Mouse (Mus musculus): Measurements from ENCODE around the gene Car5a. TPM values are rescaled to one million over a fixed set of nuclear protein-coding genes. Genes with fewer than 3 reads are reported as not detected.

The Car5a gene
- polyA plus RNA-seq, 1 experiment from 2014 or later: 0.12 TPM

DNA sequence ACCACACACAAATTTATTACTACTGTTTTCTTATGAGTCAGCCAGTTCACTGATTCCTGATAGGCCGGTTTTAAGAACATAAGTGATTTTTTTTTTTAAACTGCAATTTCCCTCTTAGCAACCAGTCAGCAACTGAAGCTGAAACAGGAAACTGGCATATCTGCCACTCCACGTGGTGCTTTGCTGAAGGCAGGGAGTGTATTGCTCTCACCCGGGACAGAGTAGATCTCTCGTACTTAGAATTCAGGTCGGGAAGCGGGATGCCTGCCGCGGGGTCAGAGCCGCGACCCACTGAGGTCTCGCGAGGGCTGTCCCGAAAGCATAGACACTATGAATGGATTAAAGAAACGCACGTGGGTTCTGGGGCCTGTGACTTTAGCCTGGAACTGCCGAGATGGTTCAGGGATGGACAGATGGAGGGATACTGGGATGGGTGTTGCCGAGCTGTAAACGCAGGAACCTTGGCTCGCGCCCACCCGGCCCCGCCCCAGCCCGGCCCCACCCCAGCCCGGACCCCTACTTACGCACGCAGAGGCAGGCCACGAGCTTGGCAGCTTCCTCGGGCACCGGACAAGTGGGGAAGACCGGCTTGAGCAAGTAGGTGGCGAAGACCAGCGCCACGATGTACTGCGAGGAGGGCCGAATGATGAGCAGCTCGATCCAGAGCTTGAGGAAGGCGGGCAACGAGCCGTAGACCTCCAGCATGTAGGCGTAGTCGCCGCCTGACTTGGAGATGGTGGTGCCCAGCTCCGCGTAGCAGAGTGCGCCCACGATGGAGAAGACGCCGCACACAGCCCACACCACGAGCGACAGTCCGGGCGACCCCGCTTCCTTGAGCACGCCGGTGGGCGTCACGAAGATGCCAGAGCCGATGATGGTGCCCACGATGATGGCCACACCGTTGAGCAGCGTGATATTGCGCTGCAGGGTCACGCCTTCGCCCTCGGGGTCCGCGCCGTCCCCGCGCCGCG, 37.9 kb downstream of the Car5a start:
- DNase-seq (ENCODE audit: low spot score) (peak; percentile 67), ATAC-seq (replicated peaks; ENCODE audit: low FRiP score, low read depth) (peak; percentile 22)
- under 1% methylated on average over 65 of the region's 72 CpGs for WGBS
- Histone ChIP-seq H3K4me3 (replicated peaks; ENCODE audit: low read depth, low read length) (peak overlapping the region; percentile 69), H3K9me3 (replicated peaks; ENCODE audit: low read length) (no peaks in the 10 kb centered on the region), H3K4me1 (replicated peaks; ENCODE audit: insufficient read depth, low read length) (peaks cover 13% of the 10 kb centered on the region), H3K36me3 (ENCODE audit: insufficient read depth, low read length) (no peaks in the 10 kb centered on the region), H3K4me2 (ENCODE audit: low read length) (peak overlapping the region; percentile 100), H3K9ac (ENCODE audit: low read depth, low read length) (peak overlapping the region; percentile 67), H3K27me3 (ENCODE audit: insufficient read depth, low read length) (no peaks in the 10 kb centered on the region), H3K27ac (no peak overlapping the region)
- no peak for TF ChIP-seq CTCF (IDR thresholded peaks at IDR 0.05; ENCODE audit: low read depth)

DNA sequence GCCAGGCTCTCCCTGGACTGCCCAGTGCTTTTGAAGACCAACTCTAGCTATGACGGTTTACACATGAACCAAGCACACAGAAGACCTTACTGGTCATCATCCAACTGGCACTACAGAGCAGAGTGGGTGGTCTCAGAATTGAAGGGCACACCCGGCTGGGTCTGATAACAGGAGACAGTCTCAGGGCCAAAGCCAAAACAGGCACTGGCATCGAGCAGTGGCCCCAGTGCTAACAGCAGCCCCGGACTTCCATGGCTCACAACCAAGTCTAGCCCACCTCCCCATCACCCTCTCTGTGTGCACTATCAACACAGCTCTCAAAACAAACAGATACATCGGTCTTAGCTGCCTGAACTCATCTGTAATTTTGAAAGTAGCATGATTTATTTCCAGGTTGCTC, 38.8 kb downstream of the Car5a start:
- ATAC-seq (replicated peaks; ENCODE audit: low FRiP score, low read depth) (no peak), DNase-seq (ENCODE audit: low spot score) (no peak)
- Histone ChIP-seq H3K4me2 (ENCODE audit: low read length) (peak overlapping the region; percentile 100), H3K4me3 (replicated peaks; ENCODE audit: low read depth, low read length) (peak overlapping the region; percentile 69), H3K4me1 (replicated peaks; ENCODE audit: insufficient read depth, low read length) (peaks cover 18% of the 10 kb centered on the region), H3K27me3 (ENCODE audit: insufficient read depth, low read length) (no peaks in the 10 kb centered on the region), H3K27ac (no peak overlapping the region), H3K9me3 (replicated peaks; ENCODE audit: low read length) (no peaks in the 10 kb centered on the region), H3K36me3 (ENCODE audit: insufficient read depth, low read length) (no peaks in the 10 kb centered on the region), H3K9ac (ENCODE audit: low read depth, low read length) (peak overlapping the region; percentile 67)
- TF ChIP-seq CTCF (IDR thresholded peaks at IDR 0.05; ENCODE audit: low read depth): no peak
- 15% methylated on average over 5 of the region's 5 CpGs for WGBS

DNA sequence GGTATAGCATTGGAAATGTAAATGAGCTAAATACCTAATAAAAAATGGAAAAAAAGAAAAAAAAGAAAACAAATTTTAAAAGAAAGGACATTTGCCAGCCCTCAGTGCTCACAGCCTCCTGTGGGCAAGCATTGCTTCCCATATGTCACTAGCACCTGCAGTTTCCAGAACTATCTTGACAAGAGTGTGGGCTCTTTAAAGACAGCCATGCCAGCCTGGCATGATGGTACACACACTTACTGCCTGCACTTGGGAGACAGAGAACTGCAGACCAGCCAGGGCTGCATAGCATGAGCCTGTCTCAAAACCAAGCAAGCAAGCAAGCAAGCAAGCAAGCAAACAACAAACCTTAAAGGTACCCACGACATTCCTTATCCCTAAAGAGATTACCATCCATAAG, 39.3 kb downstream of the Car5a start:
- DNase-seq (ENCODE audit: low spot score) (no peak), ATAC-seq (replicated peaks; ENCODE audit: low FRiP score, low read depth) (no peak)
- Histone ChIP-seq H3K36me3 (ENCODE audit: insufficient read depth, low read length) (no peaks in the 10 kb centered on the region), H3K27me3 (ENCODE audit: insufficient read depth, low read length) (no peaks in the 10 kb centered on the region), H3K4me1 (replicated peaks; ENCODE audit: insufficient read depth, low read length) (peaks cover 18% of the 10 kb centered on the region), H3K9ac (ENCODE audit: low read depth, low read length) (no peak overlapping the region), H3K4me2 (ENCODE audit: low read length) (peak overlapping the region; percentile 100), H3K4me3 (replicated peaks; ENCODE audit: low read depth, low read length) (peak overlapping the region; percentile 69; the same call in 1 of the 2 replicates), H3K27ac (no peak overlapping the region), H3K9me3 (replicated peaks; ENCODE audit: low read length) (no peaks in the 10 kb centered on the region)
- no peak for TF ChIP-seq CTCF (IDR thresholded peaks at IDR 0.05; ENCODE audit: low read depth)
- WGBS: 60% methylated on average over 1 of the region's 1 CpGs

DNA sequence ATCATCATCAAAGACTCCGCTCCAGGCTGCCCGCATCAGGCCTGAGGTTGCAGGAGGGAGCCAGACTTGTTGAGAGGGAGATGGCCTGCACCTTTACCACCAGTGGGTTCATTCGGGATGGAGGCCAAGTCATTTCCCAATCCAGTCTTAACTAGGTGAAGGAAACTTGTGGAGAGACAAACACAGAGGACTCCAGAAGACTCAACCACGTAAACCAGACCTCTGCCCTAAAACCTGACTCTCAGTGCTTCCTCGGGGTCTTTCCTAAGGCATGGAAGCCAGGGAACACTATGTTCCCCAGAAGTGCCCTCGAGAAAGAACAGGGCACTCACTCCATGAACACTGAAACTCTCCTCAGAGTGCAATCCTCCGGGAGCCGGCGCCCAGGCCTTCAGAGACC, 39.7 kb downstream of the Car5a start:
- ATAC-seq (replicated peaks; ENCODE audit: low FRiP score, low read depth): no peak
- Histone ChIP-seq H3K4me1 (replicated peaks; ENCODE audit: insufficient read depth, low read length) (peaks cover 18% of the 10 kb centered on the region), H3K36me3 (ENCODE audit: insufficient read depth, low read length) (no peaks in the 10 kb centered on the region)

DNA sequence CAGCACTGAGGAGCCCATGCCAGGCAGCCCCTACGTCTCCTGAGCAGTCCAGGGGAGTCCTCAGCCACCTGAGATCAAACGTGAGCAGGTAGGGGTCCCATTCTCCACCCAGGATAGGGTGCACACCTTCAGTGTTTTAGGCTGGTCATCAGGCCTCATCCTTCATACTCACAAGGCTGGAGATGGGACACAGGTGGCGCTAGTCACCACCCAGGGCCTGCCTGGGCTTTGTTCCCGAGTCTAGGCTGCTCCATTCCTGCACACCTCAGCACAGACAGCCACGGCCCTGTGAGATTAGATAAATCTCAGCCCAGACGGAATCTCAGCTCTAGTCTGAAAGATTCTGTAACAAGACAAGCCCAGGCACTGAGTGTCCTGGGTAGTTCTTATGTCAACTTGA, 40.7 kb downstream of the Car5a start:
- H3K4me1 ChIP-seq (replicated peaks; ENCODE audit: insufficient read depth, low read length): peaks cover 26% of the 10 kb centered on the region
- TF ChIP-seq CTCF (IDR thresholded peaks at IDR 0.05; ENCODE audit: low read depth): 0 out of 2 replicates have a peak, but pooled peaks have one; percentile 19
- H3K27ac ChIP-seq: no peak overlapping the region
- ATAC-seq (replicated peaks; ENCODE audit: low FRiP score, low read depth) (no peak), DNase-seq (ENCODE audit: low spot score) (no peak)
- H3K9ac ChIP-seq (ENCODE audit: low read depth, low read length): no peak overlapping the region
- H3K4me3 ChIP-seq (replicated peaks; ENCODE audit: low read depth, low read length): no peak overlapping the region
- no peak overlapping the region for H3K4me2 ChIP-seq (ENCODE audit: low read length)
- no peaks in the 10 kb centered on the region for H3K9me3 ChIP-seq (replicated peaks; ENCODE audit: low read length)
- no peaks in the 10 kb centered on the region for H3K36me3 ChIP-seq (ENCODE audit: insufficient read depth, low read length)
- WGBS: 64% methylated on average over 6 of the region's 6 CpGs
- no peaks in the 10 kb centered on the region for H3K27me3 ChIP-seq (ENCODE audit: insufficient read depth, low read length)

More for the DNA sequence above, 39.7 kb downstream of the Car5a start:
- no peaks in the 10 kb centered on the region for H3K27me3 ChIP-seq (ENCODE audit: insufficient read depth, low read length)
- no peak overlapping the region for H3K9ac ChIP-seq (ENCODE audit: low read depth, low read length)
- 86% methylated on average over 9 of the region's 9 CpGs for WGBS
- no peak overlapping the region for H3K27ac ChIP-seq
- H3K9me3 ChIP-seq (replicated peaks; ENCODE audit: low read length): no peaks in the 10 kb centered on the region
- H3K4me2 ChIP-seq (ENCODE audit: low read length): no peak overlapping the region
- TF ChIP-seq CTCF (IDR thresholded peaks at IDR 0.05; ENCODE audit: low read depth): no peak
- no peak overlapping the region for H3K4me3 ChIP-seq (replicated peaks; ENCODE audit: low read depth, low read length)
- DNase-seq (ENCODE audit: low spot score): no peak

DNA sequence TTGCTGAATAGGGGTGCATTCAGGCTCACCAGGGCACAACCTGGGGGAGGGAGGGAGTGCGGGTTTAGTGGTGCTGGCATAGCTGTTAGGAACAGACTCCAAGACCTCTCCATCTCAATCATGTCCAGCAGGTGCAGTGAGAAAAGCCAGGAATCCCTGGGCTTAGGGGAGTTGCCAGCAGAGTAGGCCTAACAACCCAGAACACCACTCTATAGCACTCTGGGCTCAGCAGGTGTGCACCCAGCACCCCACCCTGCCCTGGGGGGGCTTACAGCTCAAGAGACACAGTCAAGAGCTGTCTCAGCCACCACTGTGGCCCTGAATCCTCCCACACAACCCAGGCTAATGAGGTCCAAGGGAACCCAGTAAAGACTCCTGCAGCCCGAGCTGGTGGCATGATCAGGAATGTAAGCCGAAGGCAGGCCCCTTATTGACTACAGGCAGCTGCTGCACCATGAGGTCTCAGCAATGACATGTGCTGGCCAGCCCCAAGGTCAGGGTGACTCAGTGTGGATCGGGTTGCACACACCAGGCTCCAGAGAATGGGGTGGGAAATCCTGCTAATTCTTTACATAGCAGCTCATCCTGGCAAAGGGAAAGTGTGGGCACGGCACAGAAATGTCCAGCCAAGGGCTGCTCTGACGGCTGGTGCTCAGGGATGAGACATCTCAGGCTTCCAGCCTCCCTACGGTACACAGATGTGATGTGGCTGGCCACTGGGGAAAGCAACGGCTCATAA, 43.0 kb downstream of the Car5a start:
- peak; percentile 63 for DNase-seq (ENCODE audit: low spot score)
- no peaks in the 10 kb centered on the region for H3K27me3 ChIP-seq (ENCODE audit: insufficient read depth, low read length)
- no peak for TF ChIP-seq CTCF (IDR thresholded peaks at IDR 0.05; ENCODE audit: low read depth)
- H3K4me3 ChIP-seq (replicated peaks; ENCODE audit: low read depth, low read length): no peak overlapping the region
- 0 out of 2 replicates have a peak, but pooled peaks have one; percentile 22 for ATAC-seq (replicated peaks; ENCODE audit: low FRiP score, low read depth)
- H3K9me3 ChIP-seq (replicated peaks; ENCODE audit: low read length): no peaks in the 10 kb centered on the region
- no peaks in the 10 kb centered on the region for H3K36me3 ChIP-seq (ENCODE audit: insufficient read depth, low read length)
- H3K9ac ChIP-seq (ENCODE audit: low read depth, low read length): no peak overlapping the region
- no peak overlapping the region for H3K4me2 ChIP-seq (ENCODE audit: low read length)
- H3K27ac ChIP-seq: peak overlapping the region; percentile 62
- WGBS: 25% methylated on average over 8 of the region's 8 CpGs
- peaks cover 45% of the 10 kb centered on the region for H3K4me1 ChIP-seq (replicated peaks; ENCODE audit: insufficient read depth, low read length)

All from kidney, postnatal 0 days (tissue).